1 mouse cellular context compared by ENCODE assay signal in the genomic region with DNA sequence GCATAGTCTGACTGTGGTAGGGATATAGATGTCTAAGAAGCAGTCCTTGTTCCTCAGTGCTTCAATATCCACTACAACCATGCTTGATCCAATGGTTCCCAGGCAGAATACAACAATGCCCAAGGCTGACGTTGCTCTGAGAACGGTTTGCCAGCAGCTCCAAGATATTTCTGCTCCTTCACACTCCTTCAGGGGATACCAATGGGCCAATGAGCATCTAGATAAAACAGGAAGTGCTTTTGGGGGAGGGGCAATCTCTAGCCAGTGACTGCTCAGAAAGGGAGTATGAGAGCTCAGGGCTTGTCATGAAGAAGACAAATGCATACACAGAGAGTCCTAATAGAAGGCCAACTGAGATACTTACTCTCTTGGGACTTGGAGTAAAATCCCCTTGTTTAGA.
TF ChIP-seq lines count a peak whose summit lies in the region.

No protein-coding gene starts in this region.

TF ChIP-seq in MEL, 35 proteins besides CTCF, POLR2A, EP300 and RAD21 (continued from another document):
- TF ChIP-seq POLR2AphosphoS5 (IDR thresholded peaks at IDR 0.05; ENCODE audit: borderline replicate concordance, low read depth, low read length) (no peak), TBP (IDR thresholded peaks at IDR 0.05; ENCODE audit: low read depth, low read length) (0 out of 2 replicates have a peak, but pooled peaks have one; percentile 53), ELF1 (IDR thresholded peaks at IDR 0.05; ENCODE audit: low read depth, low read length) (peak; percentile 78), NRF1 (IDR thresholded peaks at IDR 0.05; ENCODE audit: insufficient read depth, low read depth, low read length, poor library complexity, severe bottlenecking) (no peak), ZKSCAN1 (IDR thresholded peaks at IDR 0.05; ENCODE audit: low read depth, low read length) (no peak), USF1 (IDR thresholded peaks at IDR 0.05; ENCODE audit: low read depth, low read length) (no peak), MXI1 (IDR thresholded peaks at IDR 0.05; ENCODE audit: low read depth, low read length) (no peak), MAX (IDR thresholded peaks at IDR 0.05; ENCODE audit: low read length) (no peak)
